ENCODE assay signal across 7 mouse cellular contexts in the genomic region with DNA sequence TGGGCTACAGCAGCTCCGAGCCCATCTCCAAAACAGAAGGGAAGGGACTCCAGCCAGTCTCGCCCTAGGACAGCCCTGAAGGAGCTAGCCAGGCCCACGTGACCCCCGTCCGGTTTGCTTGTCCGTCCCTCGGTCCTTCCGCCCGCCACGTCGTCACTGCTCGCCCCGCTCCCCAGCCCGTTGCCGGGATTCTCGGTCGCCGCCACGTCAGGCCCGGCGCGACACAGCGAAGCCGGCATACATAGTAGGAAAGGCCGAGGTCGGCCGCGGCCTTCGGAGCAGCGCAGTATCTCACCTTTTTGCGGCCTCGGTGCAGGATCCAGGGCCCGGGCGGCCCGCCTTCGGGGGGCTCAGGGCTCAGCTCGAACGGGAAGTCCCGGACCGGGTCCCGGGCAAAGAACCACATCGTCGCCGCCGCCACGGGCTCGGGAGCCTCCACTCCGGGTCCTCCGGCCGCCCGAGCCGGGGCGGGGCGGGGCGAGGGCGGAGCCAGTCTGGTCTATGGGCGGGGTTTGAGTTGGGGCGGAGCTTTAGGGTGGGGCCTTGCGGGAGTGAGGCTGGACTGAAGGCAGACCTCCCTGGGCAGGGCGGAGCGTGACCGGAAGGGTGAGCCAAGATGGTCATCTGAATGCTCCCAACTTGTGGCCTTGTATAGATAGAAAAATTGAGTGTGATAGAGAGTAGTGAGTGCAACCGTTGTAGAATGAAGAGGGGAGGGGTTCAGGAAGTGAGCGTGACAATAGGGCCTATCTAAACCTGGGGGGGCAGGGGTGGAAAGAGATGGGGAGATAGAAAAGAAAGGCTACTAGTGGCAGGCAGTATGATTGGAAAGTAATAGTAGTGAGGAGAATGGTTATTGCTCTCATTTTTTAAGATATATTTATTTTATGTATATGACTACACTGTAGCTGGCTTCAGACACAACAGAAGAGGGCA. TPM values are rescaled to one million over a fixed set of nuclear protein-coding genes. Genes with fewer than 3 reads are reported as not detected.
DNase-seq lines count a peak whose midpoint lies in the region; ATAC-seq and TF ChIP-seq lines count a peak whose summit lies in the region.

A gene (minus strand): TSS at position 495 of the 936 bp plus-strand sequence.

- H3K27ac ChIP-seq in embryonic facial prominence, embryonic 13.5 days: peak within 1 kb of the TSS; percentile 78
- H3K27ac ChIP-seq in kidney, adult 2 months (ENCODE audit: insufficient read depth, low read depth, low read length): peak within 1 kb of the TSS; percentile 82
- peak within 1 kb of the TSS; percentile 59 for H3K27ac ChIP-seq in limb, embryonic 11.5 days (replicated peaks; ENCODE audit: low read depth, low read length)
- peak within 1 kb of the TSS; percentile 80 for H3K27ac ChIP-seq in midbrain, embryonic 13.5 days
- peak within 1 kb of the TSS; percentile 87 for H3K27ac ChIP-seq in small intestine, adult 2 months (ENCODE audit: insufficient read depth, low read depth, low read length)

- no peaks in the 10 kb centered on the region for H3K27me3 ChIP-seq in embryonic facial prominence, embryonic 13.5 days
- H3K27me3 ChIP-seq in kidney, adult 2 months (replicated peaks; ENCODE audit: control insufficient read depth, insufficient read depth, low read length): no peaks in the 10 kb centered on the region
- H3K27me3 ChIP-seq in limb, embryonic 11.5 days (ENCODE audit: control insufficient read depth, insufficient read depth, low read length): no peaks in the 10 kb centered on the region
- no peaks in the 10 kb centered on the region for H3K27me3 ChIP-seq in midbrain, embryonic 13.5 days
- H3K27me3 ChIP-seq in small intestine, adult 2 months (ENCODE audit: control insufficient read depth, insufficient read depth, low read length): no peaks in the 10 kb centered on the region

- H3K9ac ChIP-seq in embryonic facial prominence, embryonic 13.5 days: peak within 1 kb of the TSS; percentile 92
- H3K9ac ChIP-seq in limb, embryonic 11.5 days (ENCODE audit: low read length): peak within 1 kb of the TSS; percentile 84
- H3K9ac ChIP-seq in midbrain, embryonic 13.5 days (replicated peaks): peak within 1 kb of the TSS; percentile 91

- peak within 1 kb of the TSS; percentile 91 for H3K4me2 ChIP-seq in embryonic facial prominence, embryonic 13.5 days
- peak within 1 kb of the TSS; percentile 62 for H3K4me2 ChIP-seq in limb, embryonic 11.5 days (ENCODE audit: low read depth, severe bottlenecking)
- H3K4me2 ChIP-seq in midbrain, embryonic 13.5 days (replicated peaks): peak within 1 kb of the TSS; percentile 85

- WGBS in embryonic facial prominence, embryonic 13.5 days: under 1% methylated on average over 61 of the region's 64 CpGs
- WGBS in kidney, adult 2 months: under 1% methylated on average over 64 of the region's 64 CpGs
- WGBS in limb, embryonic 11.5 days: 1% methylated on average over 64 of the region's 64 CpGs
- WGBS in midbrain, embryonic 13.5 days: under 1% methylated on average over 64 of the region's 64 CpGs
- WGBS in small intestine, adult 2 months: under 1% methylated on average over 64 of the region's 64 CpGs

- peak; percentile 90 for ATAC-seq in embryonic facial prominence, embryonic 13.5 days (ENCODE audit: insufficient number of reproducible peaks, insufficient read depth, low FRiP score, low TSS enrichment, low read depth)
- peak; percentile 93 for ATAC-seq in limb, embryonic 11.5 days (ENCODE audit: insufficient number of reproducible peaks, low FRiP score, low TSS enrichment, low read depth)
- peak; percentile 94 for ATAC-seq in midbrain, embryonic 13.5 days

- H3K4me3 ChIP-seq in embryonic facial prominence, embryonic 13.5 days: peak within 1 kb of the TSS; percentile 81
- H3K4me3 ChIP-seq in kidney, adult 2 months (ENCODE audit: insufficient read depth, low read depth, low read length): peak within 1 kb of the TSS; percentile 78
- peak within 1 kb of the TSS; percentile 93 for H3K4me3 ChIP-seq in limb, embryonic 11.5 days (ENCODE audit: low read depth, low read length)
- peak within 1 kb of the TSS; percentile 74 for H3K4me3 ChIP-seq in midbrain, embryonic 13.5 days (replicated peaks)
- H3K4me3 ChIP-seq in small intestine, adult 2 months (ENCODE audit: low read depth, low read length): peak within 1 kb of the TSS; percentile 96

- peaks cover 13% of the 10 kb centered on the region for H3K4me1 ChIP-seq in embryonic facial prominence, embryonic 13.5 days
- H3K4me1 ChIP-seq in kidney, adult 2 months (ENCODE audit: control insufficient read depth, insufficient read depth, low read length): peaks cover 5% of the 10 kb centered on the region; the same call in 1 of the 2 replicates
- peaks cover 10% of the 10 kb centered on the region for H3K4me1 ChIP-seq in limb, embryonic 11.5 days (ENCODE audit: control insufficient read depth, insufficient read depth, low read length)
- H3K4me1 ChIP-seq in midbrain, embryonic 13.5 days (replicated peaks): peaks cover 22% of the 10 kb centered on the region
- H3K4me1 ChIP-seq in small intestine, adult 2 months (ENCODE audit: control insufficient read depth, insufficient read depth, insufficient read length, low read length): peaks cover 10% of the 10 kb centered on the region

- no peak for TF ChIP-seq CTCF in kidney, adult 2 months (conservative IDR thresholded peaks at IDR 0.05; ENCODE audit: insufficient read depth, insufficient read length, low read depth, low read length)
- no peak for TF ChIP-seq CTCF in small intestine, adult 2 months (IDR thresholded peaks at IDR 0.05; ENCODE audit: extremely low read depth, insufficient read length, insufficient replicate concordance, low read depth, low read length)

- peak; percentile 96 to 97 for DNase-seq in adrenal gland, postnatal 36 days
- peak; percentile 96 to 99 for DNase-seq in heart, adult 18-20 months
- peak; percentile 98 for DNase-seq in kidney, adult 2 months
- DNase-seq in limb, embryonic 11.5 days (ENCODE audit: low spot score): peak; percentile 96

- H3K9me3 ChIP-seq in embryonic facial prominence, embryonic 13.5 days: no peaks in the 10 kb centered on the region
- no peaks in the 10 kb centered on the region for H3K9me3 ChIP-seq in limb, embryonic 11.5 days (ENCODE audit: control insufficient read depth, low read length)
- H3K9me3 ChIP-seq in midbrain, embryonic 13.5 days: no peaks in the 10 kb centered on the region

- no peak for TF ChIP-seq POLR2A in kidney, adult 2 months (IDR thresholded peaks at IDR 0.05; ENCODE audit: low read depth, low read length)
- TF ChIP-seq POLR2A in small intestine, adult 2 months (IDR thresholded peaks at IDR 0.05; ENCODE audit: low read depth, low read length): peak; percentile 77

- H3K36me3 ChIP-seq in embryonic facial prominence, embryonic 13.5 days: peaks cover 39% of the 10 kb centered on the region
- H3K36me3 ChIP-seq in kidney, adult 2 months (ENCODE audit: control insufficient read depth, insufficient read depth, low read length): no peaks in the 10 kb centered on the region; the same call in 1 of the 2 replicates
- H3K36me3 ChIP-seq in limb, embryonic 11.5 days (ENCODE audit: control insufficient read depth, insufficient read depth, low read length): peaks cover 4% of the 10 kb centered on the region; the same call in 1 of the 2 replicates
- peaks cover 33% of the 10 kb centered on the region for H3K36me3 ChIP-seq in midbrain, embryonic 13.5 days
- H3K36me3 ChIP-seq in small intestine, adult 2 months (ENCODE audit: control insufficient read depth, insufficient read depth, low read length): peaks cover 15% of the 10 kb centered on the region

RNA-seq across cellular contexts. Expression of the gene that starts here (rescaled TPM):
- total RNA-seq in adrenal gland, postnatal 36 days (2021): 100 to 1,000 TPM; 103 to 107 TPM
- polyA plus RNA-seq in embryonic facial prominence, embryonic 13.5 days (2015; fragmentation: Nextera tagmentation; extraction: Ambion mirVana): 73.0 and 75.3 TPM in 2 replicates
- total RNA-seq in heart, adult 18-20 months (2021): 10 to 100 TPM; 55.1 to 67.8 TPM
- 107 and 134 TPM in 2 replicates for polyA plus RNA-seq in kidney, adult 2 months (2012; rRNA removed)
- polyA plus RNA-seq in limb, embryonic 11.5 days (2014; fragmentation: Nextera tagmentation; extraction: Ambion mirVana): 65.8 and 66.6 TPM in 2 replicates
- 64.9 and 70.0 TPM in 2 replicates for polyA plus RNA-seq in midbrain, embryonic 13.5 days (2015; fragmentation: Nextera tagmentation; extraction: Ambion mirVana)
- polyA plus RNA-seq in small intestine, adult 2 months (2012; rRNA removed): 37.1 and 52.5 TPM in 2 replicates

Comparison
In these comparisons a context has a peak if more than half of its experiments do, and no peak if none do; other contexts are left out.
1. Peak in every context shown above with its lines: DNase-seq, ATAC-seq, H3K4me3 ChIP-seq and H3K27ac ChIP-seq.